Mouse (Mus musculus) lung, postnatal 14 days (tissue): Measurements from ENCODE around the gene Dixdc1.

ENCODE experiments used
- DNase-seq: peaks from one replicate; pipeline ENCODE4 v3.0.0; 2021

Gene Dixdc1

DNA sequence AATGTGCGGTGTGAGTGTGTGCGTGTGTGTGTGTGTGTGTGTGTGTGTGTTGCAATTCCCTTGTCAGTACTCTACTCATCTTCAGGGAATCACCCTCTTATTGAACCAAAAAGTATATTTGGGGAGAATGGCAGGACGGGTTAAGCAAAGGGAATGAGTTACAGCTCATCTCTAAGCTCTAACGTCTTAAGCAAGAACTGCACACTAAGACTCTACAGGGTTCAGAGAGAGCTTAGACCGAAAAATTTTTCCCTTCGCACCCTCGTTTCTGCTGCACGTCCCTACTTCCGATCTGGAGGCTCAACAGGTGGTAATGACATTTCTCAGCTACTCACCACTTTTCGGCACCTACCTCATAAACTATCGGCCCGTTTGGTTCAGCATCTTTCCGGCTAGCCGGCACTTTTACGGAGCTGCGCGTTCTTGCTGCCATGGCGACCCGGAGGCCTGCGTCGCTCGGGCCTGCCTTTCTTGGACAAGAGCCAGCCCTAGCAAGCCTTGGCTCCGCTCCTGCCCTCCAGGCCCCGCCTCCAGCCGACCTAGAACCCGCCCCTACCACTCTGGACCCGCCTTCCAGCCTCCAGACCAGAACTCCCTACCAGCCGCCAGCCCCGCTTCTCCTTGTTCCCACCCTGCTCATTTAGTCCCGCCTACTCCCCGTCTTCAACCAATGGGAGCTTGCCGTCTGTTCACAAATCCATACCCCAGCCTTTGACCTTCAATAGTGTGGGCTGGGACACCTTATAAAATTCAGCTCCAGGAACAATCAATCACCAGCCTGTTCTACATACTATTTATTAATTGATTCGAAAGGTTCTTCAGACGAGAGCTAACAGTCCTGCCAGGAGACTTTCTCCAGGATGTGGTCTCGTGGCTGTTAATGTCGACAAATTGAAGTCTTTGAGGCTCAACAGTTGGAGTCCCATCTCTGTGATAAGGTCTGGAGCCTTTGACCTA lies at the start of gene Dixdc1:
Dixdc1 (minus strand) TSS at position 604 of the 957 bp plus-strand sequence.
- DNase-seq, result peak; percentile 95

DNA sequence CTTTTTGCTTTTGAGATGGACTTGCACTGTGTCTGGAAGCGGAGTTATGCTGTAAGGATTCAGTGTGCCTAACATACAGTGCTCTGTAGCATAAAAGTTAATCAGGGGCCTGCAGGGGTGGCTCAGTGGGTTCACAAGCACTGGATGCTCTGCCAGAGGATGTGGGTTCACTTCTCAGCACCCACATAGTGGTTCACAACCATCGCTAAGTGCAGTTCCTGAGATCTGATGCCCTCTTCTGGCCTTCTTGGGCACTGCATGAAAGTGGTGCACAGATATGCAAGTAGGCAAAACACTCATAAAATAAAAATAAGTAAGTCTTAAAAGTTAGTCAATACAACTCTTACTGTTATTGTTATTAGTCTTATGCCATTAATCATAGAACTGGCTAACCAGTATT lies 42.8 kb upstream of the Dixdc1 start:
- DNase-seq, result peak; percentile 43

DNA sequence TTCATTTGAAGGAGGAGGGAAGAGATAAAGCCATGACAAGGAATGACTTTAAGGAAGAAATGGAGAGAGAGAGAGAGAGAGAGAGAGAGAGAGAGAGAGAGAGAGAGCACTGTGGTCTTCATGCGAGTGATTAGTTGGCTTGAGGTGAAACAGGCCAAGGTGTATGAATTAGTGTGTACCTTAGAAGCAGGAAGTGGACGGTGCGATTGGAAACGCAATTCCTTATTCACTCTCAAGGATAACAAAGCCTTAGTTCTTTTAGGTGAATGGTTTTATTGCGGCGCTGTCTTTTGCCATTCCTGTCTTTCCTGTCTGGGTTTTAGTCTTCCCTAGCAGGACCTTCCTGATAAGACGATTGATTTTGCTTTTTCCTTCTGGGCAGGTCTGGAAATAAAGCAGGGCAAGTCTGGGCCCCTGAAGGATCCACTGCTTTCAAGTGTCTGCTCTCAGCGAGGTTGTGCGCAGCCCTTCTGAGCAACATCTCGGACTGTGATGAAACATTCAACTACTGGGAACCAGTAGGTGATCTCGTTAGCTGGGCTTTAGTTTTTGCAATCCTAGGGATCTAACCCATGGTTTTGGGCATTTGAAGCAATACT lies 36.9 kb upstream of the Dixdc1 start:
- DNase-seq, result no peak

DNA sequence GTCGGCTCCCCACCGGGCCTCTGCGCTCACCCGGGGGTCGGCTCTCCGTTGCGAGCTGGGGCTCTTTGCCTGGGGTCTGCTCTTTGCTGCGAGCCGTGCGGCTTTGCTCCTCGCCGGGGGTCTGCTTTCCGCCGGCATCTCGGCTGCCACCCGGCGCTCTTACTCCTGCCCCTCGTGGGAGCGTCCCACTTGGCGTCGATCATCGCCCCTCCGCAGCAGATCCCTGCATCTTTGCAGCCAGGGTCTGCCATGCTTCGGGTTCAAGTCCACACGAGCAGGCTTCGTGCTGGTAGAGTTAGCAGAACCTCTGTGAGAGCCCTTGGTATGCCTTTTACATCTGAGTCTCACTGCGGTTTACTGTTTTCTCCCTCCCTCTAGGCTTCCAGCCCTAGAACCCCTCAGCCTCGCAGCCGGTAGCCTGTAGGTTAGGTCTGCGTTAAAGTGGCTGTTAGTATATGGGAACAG lies 36.4 kb upstream of the Dixdc1 start:
- no peak for DNase-seq

DNA sequence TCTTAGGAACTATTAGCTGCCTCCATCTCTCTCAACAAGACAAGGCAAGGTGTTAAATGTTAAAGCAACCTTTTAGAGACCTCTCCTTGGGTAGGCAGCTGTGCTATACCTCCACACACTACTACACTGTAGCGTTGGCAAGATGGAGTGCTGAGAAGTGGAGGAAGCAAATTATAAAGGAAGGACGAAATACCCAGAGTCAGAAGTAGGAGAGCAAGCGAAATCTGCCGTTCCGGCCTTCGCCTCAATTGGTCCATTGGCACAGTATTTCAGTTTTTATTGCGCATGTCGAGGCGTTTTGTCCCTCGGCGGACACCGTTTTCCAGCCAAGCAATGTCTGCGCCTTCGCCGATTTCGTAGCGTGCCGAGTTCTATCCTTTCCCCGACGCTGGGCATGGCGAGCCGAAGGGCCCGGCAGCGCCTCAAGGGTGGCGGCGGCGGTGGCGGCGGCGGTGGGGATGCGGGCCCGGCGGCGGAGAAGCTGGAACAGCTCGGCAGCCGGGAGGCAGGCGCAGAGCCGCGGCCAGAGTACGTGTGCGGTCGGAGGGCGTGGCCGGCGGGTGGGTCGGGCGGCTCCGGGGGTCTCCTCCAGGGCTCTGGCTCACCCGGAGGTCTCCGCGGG lies 35.8 kb upstream of the Dixdc1 start, which contains the start of the genes Alg9 and 1110032A03Rik:
Alg9 (plus strand) TSS at position 29 of the 622 bp plus-strand sequence.
1110032A03Rik (minus strand) TSS at position 530 of the 622 bp plus-strand sequence.
- DNase-seq, result peak; percentile 90

DNA sequence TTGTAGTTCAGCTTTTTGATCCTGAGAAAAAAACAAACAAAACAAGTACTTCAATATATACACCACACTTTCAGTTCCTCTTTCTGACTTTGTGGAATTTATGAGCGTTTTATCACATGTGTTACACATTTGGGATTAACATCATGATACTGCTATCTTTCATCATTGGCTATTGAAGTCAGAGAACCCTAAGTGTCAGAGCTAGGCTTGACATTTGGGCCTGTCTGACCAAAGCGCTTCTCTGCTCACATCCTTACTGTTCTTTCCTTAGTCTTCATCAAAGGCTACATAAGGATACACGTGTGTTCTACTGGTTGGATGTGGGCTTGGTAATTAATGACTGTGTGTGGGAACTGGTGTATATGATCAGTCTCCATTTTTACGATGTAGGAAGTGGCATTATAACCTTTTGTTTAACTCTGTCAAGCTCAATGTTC lies 34.7 kb upstream of the Dixdc1 start:
- DNase-seq, result no peak

DNA sequence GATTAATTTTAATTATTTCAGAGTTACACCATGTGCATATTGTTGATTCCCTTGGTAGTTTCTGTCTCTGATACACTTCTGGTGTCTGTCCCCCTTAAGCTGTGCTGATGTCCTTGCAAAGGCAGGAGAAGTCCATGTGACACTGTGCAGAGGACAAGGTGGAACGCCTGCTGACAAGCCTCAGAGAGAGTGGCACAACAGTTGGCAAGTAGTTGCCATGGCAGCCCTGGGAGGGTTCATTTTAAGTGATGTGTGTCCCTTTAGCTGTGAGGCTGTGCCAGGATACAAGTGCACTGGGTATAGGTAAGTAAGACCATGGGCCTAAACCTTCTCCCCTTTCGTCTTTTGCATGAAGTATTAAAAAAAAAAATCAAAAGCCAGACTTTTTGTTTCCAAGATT lies 30.7 kb upstream of the Dixdc1 start:
- DNase-seq, result no peak

DNA sequence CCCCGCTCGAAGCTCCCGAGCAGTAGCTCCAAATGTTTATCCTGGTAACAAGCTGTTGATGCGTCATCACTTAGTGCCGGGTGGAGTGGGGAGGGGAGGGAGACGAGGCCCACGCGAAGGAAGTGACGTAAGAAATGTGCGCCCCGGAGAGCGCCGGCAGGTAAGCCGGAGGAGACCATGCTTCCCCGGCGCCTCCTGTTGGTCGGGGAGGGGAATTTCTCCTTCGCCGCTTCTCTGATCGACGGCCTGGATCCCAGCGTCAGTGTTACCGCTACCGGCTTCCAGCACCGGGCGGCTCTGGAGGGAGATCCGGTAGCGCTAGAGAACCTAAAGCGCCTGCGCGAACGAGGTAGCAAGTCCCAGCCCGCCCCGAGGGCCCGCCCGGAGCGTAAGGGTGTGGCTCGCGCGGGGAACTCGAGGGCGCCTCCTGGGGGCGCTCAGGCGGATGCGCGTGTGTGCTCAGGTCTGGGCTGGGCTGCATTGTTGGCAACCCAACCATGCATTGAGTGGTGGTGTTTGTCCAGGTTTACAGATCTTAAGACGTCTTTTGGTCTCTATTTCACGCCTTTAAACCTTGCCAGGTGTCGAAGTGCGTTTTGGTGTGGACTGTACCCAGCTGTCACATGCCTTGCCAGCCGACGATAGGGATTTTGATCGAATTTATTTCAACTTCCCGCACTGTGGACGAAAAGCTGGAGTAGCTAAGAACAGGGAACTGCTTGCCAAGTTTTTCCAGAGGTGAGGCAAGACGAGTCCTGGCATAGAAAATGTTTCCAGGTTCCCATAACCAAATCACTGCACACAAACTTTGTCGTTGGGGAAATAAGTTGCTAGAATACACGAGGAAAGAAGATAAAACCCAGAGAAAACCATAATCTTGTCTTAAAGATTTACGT lies 29.0 kb upstream of the Dixdc1 start, which contains the start of gene Fdxacb1:
Fdxacb1 (plus strand) TSS at position 130 of the 896 bp plus-strand sequence.
- peak; percentile 98 for DNase-seq

DNA sequence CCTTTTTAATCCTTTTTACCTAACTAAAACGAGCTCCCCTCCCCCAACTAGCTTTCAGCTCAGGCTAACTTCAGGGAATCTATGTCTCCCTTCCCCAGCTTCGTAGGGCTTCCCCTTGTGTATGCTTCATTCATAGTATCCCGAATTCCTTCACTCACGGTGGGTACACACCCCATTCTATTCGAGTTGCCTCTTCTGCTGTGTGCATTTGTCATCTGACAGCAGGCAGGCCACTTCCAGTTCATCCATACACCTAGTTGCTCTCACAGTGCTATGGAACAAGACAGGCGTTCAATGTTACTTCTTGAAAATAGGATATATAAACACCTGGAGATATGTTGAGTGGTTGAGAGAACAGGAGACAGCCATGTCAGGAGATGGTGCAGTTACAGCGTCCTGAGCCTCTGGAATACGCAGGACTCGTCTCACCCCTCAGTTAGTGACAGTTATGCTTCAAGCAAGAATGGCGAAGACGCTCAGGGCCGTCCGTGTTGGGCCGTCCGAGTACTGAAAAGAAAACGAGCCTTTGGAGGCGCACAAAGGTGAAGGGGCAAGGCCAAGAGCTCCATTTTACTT lies 28.3 kb upstream of the Dixdc1 start:
- no peak for DNase-seq

DNA sequence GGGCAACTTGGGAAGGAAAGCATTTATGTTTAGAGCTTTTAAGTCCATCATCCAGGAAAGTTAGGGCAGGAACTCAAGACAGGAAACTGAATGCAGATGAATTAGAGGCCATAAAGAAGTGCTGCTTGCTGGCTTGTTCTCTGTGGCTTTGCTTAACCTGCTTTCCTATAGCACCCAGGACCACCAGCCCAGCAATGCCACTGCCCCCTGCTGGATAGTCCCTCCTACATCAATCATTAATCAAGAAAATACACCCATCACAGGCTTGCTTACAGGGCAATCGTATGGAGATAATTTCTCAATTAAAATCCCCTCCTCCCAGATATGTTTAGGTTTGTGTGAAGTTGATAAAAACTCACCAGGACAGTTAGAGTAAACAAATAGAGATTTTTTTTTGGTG lies 24.0 kb upstream of the Dixdc1 start:
- no peak for DNase-seq

DNA sequence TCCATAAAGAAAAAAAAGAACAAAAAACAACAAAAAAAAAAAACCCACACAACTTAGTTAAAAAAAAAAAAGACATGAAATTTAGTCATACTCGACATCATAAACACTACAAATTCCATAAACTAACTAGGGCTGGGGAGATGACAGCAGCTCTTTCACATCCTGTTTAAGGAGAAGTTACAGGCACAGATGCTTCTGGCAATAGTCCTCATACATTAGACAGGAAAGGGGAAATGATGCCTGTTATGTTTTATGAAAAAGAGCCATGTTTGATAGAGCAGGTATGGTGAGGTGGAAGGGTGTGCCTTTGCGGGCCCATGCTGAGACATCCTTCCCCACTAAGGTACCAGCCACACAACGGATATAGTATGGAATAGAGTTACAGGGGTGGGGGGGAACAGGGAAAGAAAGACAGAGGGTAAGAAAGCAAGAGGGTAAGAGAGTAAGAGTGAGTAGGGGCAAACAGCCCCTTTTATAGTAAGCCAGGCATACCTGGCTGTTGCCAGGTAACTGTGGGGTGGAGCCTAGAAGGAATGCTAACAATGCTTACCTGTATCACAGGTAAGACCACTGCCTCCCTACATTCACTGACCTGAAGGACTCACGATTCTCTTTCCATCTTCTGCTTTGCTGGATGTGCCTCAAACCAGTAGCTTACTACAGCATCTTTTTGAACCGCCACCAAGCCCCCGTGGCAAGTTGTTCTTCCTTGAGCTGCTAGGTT lies 22.4 kb upstream of the Dixdc1 start:
- DNase-seq, result no peak

DNA sequence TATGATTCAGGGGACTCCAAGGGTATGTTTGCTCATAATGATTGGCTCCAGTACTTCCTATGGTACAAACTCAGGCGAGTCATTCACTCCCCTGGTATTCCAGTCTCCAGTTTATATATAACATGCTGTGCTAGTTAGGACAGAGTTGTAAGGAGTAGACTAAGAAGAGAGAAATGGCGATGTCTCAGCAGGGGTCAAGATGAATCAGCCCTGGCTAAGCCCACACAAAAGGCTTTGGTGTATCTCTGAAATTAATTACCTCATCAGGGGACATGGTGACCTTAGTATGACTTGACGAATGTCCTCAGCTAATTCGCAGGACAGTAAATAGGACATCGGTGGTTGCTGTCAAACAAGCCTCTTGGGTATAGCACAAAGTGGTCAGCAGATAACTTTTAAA lies 17.4 kb upstream of the Dixdc1 start:
- DNase-seq, result no peak

DNA sequence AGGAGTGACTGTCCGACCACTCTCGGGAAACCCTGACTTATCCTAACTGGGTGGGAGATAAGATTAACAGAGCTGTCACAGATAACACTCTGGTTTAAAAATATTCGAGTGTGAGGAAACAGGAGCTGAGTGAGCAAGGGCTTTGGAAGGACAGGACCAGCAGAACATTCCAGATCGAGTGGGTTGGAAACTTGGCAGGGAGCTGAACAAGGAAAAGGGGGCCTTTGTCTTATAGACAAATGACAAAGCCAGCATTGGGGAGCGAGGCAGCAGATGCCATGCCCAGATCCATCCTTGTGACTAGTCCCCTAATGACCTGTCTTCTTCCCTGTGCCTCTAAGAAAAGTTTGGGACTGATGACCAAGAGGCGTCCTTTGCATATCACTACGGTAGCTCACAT lies 14.6 kb upstream of the Dixdc1 start:
- no peak for DNase-seq

DNA sequence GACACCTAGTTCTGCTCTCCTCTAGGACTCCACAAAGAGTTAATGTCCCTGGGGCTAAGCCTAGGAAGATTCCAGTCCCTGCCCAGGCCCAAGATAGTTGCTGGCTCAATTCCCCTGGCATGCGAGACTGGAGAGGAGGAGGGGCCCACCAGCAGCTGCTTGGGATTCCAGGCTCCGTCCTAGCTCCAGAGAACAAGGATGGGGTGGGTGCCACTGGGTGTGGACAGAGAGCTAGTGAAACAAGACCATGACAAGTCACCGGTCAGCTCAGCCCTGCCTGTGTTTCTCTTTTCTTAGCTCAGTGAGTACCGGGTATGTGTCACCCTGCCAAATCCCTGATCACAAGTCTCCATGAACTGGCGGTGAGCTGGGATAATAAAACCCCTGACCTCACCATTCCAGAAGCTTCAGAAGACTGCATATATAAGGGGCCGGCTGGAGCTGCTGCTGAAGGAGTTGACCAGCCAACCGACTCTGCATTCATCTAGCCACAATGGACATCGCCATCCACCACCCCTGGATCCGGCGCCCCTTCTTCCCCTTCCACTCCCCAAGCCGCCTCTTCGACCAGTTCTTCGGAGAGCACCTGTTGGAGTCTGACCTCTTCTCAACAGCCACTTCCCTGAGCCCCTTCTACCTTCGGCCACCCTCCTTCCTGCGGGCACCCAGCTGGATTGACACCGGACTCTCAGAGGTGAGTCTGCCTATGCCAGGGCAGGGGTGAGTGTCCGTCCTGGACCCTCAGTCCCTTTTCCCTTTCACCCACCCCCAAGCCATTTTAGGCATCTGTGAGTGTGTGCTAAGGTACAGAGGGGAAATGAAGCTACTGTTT lies 13.7 kb upstream of the Dixdc1 start:
- DNase-seq, result peak; percentile 86

DNA sequence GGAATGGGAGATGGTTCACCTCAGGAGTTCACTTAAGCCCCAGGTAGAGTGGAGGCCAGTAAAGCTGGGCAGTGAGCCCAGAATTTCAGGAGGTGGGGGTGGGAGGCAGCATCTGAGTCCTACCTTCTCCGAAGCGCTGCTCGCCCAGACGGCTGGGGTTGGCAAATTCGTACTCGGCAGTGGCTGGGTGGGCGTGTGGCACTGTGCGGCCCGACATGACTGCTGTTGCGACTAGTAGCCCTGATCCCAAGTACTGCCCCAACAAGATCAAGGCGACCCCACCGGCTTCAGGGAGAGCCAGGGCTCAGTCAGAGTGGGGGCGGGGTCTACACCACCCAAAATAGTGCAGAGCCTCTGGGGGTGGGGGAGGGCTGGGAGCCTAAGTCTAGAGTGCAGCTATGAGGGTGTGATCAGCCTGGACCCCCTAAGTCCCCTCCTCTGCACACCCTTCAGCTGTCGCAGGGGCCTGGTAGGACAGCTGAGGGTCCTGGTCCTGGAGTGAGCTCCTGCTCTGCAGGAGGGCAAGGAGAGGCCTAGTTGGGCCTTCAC lies 12.8 kb upstream of the Dixdc1 start, which contains the start of gene Hspb2:
Hspb2 (minus strand) TSS at position 301 of the 549 bp plus-strand sequence.
- peak; percentile 41 for DNase-seq

DNA sequence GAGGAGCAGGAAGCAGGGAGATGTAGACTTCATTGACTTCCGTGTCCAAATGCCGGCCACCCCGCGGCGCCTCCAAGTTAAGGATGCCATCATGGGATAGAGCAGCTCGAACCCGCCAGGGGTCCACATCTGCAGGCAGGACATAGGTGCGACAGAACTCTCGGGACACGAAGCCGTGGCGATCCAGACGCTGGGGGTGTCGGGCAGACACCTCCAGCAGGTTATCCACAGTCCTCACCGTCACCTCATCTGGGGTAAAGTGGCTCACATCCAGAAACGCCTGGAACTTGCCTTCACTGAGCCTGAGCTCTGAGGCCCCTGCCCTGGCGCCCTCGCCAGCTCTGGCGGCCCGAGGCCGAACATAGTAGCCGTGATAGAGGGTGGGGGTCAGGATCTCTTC lies 12.0 kb upstream of the Dixdc1 start, which contains the start of gene Cryab:
Cryab (plus strand) TSS at position 3 of the 400 bp plus-strand sequence.
- DNase-seq, result no peak

DNA sequence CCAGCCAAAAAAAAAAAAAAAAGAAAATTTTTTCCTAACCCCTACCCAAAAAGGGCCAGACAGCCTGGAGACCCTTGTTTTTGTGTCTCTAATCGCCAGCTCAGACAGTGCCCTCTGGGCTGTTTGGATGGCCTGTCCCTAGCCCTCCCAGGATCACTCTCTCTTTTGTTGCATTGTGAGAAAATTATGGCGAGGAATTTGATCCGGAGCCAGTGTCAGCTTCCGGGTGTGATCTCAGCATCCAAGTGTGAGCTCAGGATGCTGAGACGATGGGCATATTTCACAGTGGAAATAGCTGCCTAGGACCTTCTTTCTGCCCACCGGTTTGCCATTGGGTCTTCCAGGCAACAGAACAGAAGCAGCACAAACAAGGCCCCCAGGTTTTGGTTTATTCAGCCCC lies 11.4 kb upstream of the Dixdc1 start:
- no peak for DNase-seq

DNA sequence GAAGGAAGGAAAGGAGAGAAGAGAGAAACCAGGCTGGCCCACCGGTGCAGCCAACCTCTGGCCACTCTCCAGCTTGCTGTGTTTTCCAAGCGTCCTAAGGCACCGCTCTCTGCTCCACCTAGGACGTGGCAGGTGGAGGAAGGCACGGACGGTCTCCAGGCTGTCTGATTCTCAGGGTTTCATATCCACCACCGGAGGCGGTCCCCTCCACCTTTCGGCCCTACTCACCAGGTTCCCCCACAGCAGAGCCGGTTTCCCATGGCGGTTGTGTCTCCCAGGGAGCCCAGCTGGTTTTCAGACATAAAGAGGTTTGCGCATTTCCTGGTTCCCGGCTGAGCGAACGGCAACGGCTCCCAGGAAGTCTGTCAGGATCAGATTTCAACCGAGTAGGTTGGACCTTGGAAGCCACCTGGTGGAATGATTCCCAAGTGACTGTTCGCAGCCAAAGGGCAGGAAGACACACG lies 6.9 kb upstream of the Dixdc1 start, which contains the start of gene 2310030G06Rik:
2310030G06Rik (minus strand) TSS at position 323 of the 464 bp plus-strand sequence.
- peak; percentile 54 for DNase-seq

DNA sequence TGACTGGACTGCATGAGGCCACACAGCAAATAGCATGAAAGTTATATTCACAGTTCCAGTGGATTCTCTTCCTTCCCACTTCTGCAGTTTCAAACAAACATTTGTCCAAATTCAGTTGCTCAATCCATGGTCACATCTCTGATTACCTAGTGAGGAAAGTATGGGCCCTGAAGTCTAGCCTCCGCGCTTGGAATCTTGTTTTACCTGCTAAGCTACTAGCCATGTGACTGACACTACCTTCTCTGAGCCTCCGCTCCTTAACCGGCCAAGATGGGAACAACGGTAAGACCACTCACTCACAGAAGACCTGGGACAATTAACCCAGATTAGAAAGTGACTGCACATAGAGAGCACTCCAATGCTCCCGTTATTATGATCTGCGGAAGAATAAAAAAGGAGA lies 6.5 kb upstream of the Dixdc1 start:
- DNase-seq, result no peak
